16 mouse cellular contexts compared by ENCODE assay signal in genomic region chr1:138539713-138540112, GRCm38 (mm10).
"Had no signal": no experiment of that assay in that cellular context is flagged by ENCODE, and none has a peak within 500 bp of the region (broad histone marks: within the 10 kb centered on the region; RNA-seq: fewer than 3 reads in every experiment).

No protein-coding gene starts in this region.

- H3K27ac ChIP-seq: hindbrain, embryonic 12.5 days; hindbrain, postnatal 0 days; layer of hippocampus, adult 2 months; limb, embryonic 12.5 days; liver, embryonic 14.5 days; midbrain, embryonic 10.5 days; midbrain, embryonic 15.5 days; neural tube, embryonic 13.5 days had no signal

- H3K9ac ChIP-seq: hindbrain, embryonic 12.5 days; limb, embryonic 12.5 days; liver, embryonic 14.5 days; midbrain, embryonic 15.5 days; neural tube, embryonic 13.5 days had no signal

- H3K9me3 ChIP-seq: hindbrain, embryonic 12.5 days; limb, embryonic 12.5 days; midbrain, embryonic 10.5 days; midbrain, embryonic 15.5 days; neural tube, embryonic 13.5 days had no signal

- H3K4me3 ChIP-seq: hindbrain, embryonic 12.5 days; layer of hippocampus, adult 2 months; limb, embryonic 12.5 days; midbrain, embryonic 10.5 days; midbrain, embryonic 15.5 days; neural tube, embryonic 13.5 days had no signal

- ATAC-seq: hindbrain, postnatal 0 days; midbrain, embryonic 15.5 days had no signal

- H3K4me1 ChIP-seq: neural tube, embryonic 13.5 days had no signal

- DNase-seq: liver; lung, adult 2 months; lung, postnatal 10 days; lung, postnatal 4 days; retina, postnatal 1 day; right cerebral cortex, postnatal 14 days; thymus, adult 18-20 months; thymus, postnatal 14 days had no signal

- H3K36me3 ChIP-seq: hindbrain, embryonic 12.5 days; limb, embryonic 12.5 days; midbrain, embryonic 10.5 days; midbrain, embryonic 15.5 days; neural tube, embryonic 13.5 days had no signal

- H3K4me2 ChIP-seq: hindbrain, embryonic 12.5 days; limb, embryonic 12.5 days; midbrain, embryonic 15.5 days; neural tube, embryonic 13.5 days had no signal

- H3K27me3 ChIP-seq: hindbrain, embryonic 12.5 days; limb, embryonic 12.5 days; midbrain, embryonic 15.5 days; neural tube, embryonic 13.5 days had no signal
